Mouse (Mus musculus): ENCODE data around the gene Spint1.

- TF ChIP-seq POLR2A (IDR thresholded peaks at IDR 0.05; ENCODE audit: borderline replicate concordance, control insufficient read depth, low read depth, low read length) (no peak), CTCF (IDR thresholded peaks at IDR 0.05; ENCODE audit: control insufficient read depth, insufficient read depth, low read length) (no peak)
These were observed 55.7 kb downstream of the Spint1 start for GRCm38 (mm10) chr2:119292852-119293251.

Measured in bone marrow, adult 2 months (tissue).